Mouse (Mus musculus) neural tube, embryonic 11.5 days (tissue): ENCODE data around the gene Fam167b. TPM values are rescaled to one million over a fixed set of nuclear protein-coding genes. Genes with fewer than 3 reads are reported as not detected.

ENCODE experiments used
- ATAC-seq: fragments of 200-750 bp; cut with Nextera tagmentation; 2 replicates; pipeline ENCODE4 v1.8.0; 2017; ENCODE audit warnings: moderate number of reproducible peaks, mild to moderate bottlenecking, moderate TSS enrichment, moderate library complexity; ENCODE audit not compliant: insufficient read depth, low FRiP score, low TSS enrichment
- DNase-seq: peaks from one replicate; pipeline ENCODE4 v3.0.0-alpha.2; 2015; ENCODE audit warnings: low spot score
- H3K27ac ChIP-seq: fragments of 300-500 bp; sonication (generic); 2 replicates; pipeline ENCODE4 v1.5.1; 2014; ENCODE audit warnings: low read depth, mild to moderate bottlenecking, low read length
- H3K27me3 ChIP-seq: fragments of 300-500 bp; sonication (generic); 2 replicates; pipeline ENCODE4 v1.6.1; 2014; ENCODE audit warnings: mild to moderate bottlenecking, low read length, mixed read lengths; ENCODE audit not compliant: control insufficient read depth, insufficient read depth
- H3K36me3 ChIP-seq: fragments of 300-500 bp; sonication (generic); 2 replicates; pipeline ENCODE4 v1.6.1; 2014; ENCODE audit warnings: mild to moderate bottlenecking, low read length, moderate library complexity, mixed read lengths; ENCODE audit not compliant: control insufficient read depth, insufficient read depth
- H3K4me1 ChIP-seq: fragments of 300-500 bp; sonication (generic); 2 replicates; pipeline ENCODE4 v1.6.1; 2014; ENCODE audit warnings: low read length, mixed read lengths; ENCODE audit not compliant: control insufficient read depth, insufficient read depth
- H3K4me2 ChIP-seq: fragments of 300-500 bp; sonication (generic); 2 replicates; pipeline ENCODE4 v1.6.1; 2014; ENCODE audit warnings: low read depth, mild to moderate bottlenecking, moderate library complexity
- H3K4me3 ChIP-seq: fragments of 300-500 bp; sonication (generic); 2 replicates; pipeline ENCODE4 v1.5.1; 2014; ENCODE audit warnings: low read depth, low read length
- H3K9ac ChIP-seq: fragments of 300-500 bp; sonication (generic); 2 replicates; pipeline ENCODE4 v1.6.1; 2014; ENCODE audit warnings: mild to moderate bottlenecking, low read length
- H3K9me3 ChIP-seq: fragments of 300-500 bp; sonication (generic); 2 replicates; pipeline ENCODE4 v1.6.1; 2016; ENCODE audit warnings: low read length; ENCODE audit not compliant: control insufficient read depth
- whole genome bisulfite sequencing: fragments of 180-500 bp; shearing (Covaris S2); extraction: QIAGEN DNeasy Blood & Tissue Kit; methylation state at CpG from one replicate; pipeline ENCODE4 v1.1.7; 2014; 5-methylcytosine and 5-hydroxymethylcytosine counted together
- polyA plus RNA-seq: library from polyadenylated mRNA; unstranded; fragments of >200 nt; fragmentation: Nextera tagmentation; extraction: Ambion mirVana; gene quantifications from 2 replicates; pipeline ENCODE4 v1.2.1, GENCODE M21; 2014

The Fam167b gene
- polyA plus RNA-seq, 1 experiment from 2014 or later: 1.1 TPM

DNA sequence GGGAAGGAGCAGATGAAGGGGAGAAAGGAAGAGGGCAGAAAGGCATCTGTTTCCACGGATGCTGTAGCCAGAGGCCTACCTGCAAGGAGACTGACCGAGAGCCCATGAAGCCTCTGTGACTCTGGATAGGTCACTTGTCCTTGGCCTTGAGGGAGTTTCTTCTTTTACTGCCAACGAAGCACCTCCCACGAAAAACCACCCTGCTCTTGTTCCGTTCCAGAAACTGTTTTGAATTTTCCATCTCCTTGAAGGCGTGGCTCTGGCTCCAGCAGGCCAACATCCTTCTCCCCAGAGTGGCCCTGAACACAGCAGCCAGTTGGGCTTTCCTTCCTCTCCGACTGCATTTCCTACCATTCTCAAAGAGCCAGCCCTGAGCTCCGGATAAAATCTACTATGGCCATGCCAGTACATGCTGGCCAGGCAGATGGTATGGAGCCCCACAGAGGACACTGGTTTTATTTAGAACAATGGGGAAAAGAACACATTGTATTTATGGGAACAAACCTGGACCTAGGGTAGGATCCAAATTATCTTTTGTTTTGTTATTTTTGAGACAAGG lies 43.0 kb upstream of the Fam167b start:
- Histone ChIP-seq H3K4me1 (peaks cover 27% of the 10 kb centered on the region), H3K4me2 (no peak overlapping the region), H3K27ac (no peak overlapping the region), H3K36me3 (no peaks in the 10 kb centered on the region), H3K4me3 (no peak overlapping the region), H3K27me3 (no peaks in the 10 kb centered on the region), H3K9ac (no peak overlapping the region), H3K9me3 (no peaks in the 10 kb centered on the region)
- ATAC-seq: no peak
- WGBS: 86% methylated on average over 8 of the region's 8 CpGs
- DNase-seq: no peak

DNA sequence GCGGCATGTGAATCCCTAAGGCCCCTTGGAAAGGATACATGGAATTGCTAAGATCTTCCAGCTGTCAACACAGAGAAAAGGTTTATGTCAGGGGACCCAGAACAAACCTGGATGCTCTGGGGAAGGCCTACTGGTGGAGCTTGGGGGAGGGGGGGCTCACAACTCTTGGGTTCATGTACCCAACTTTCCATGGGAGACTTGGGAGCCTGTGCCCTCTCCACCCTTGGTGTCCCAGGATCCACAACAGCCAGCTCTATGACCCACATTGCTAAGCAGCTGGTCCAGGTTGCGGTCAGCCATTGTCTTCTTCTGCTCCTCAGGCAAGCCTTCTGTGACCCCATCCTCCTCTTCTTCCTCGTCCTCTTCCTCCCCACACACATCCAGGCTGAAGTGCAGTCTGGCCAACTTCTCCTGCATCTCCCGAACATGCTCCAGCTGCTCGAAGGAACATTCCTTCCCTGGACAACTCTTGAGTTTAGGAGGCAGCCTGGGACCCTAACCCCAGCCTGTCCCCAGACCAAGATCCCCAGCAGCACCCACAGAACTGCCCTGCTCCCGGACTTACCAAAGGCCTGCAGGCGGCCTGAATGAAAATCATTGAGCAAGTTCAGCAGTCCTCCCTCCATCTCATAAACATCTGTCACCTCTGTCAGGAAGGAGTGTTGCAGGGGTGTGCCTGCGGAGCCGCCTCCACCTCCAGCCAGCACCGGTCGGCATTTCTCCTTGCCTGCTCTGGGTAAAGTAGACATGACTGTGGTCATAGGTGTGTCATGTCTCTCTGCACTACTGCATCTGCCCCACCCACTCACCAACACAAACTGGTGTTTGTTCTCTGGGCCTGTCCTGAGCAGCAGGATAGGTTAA lies 42.3 kb upstream of the Fam167b start:
- WGBS: 88% methylated on average over 11 of the region's 11 CpGs
- Histone ChIP-seq H3K4me1 (peaks cover 26% of the 10 kb centered on the region), H3K36me3 (no peaks in the 10 kb centered on the region), H3K9me3 (no peaks in the 10 kb centered on the region), H3K27me3 (no peaks in the 10 kb centered on the region), H3K4me3 (no peak overlapping the region), H3K9ac (no peak overlapping the region), H3K4me2 (no peak overlapping the region), H3K27ac (no peak overlapping the region)
- no peak for ATAC-seq
- no peak for DNase-seq

DNA sequence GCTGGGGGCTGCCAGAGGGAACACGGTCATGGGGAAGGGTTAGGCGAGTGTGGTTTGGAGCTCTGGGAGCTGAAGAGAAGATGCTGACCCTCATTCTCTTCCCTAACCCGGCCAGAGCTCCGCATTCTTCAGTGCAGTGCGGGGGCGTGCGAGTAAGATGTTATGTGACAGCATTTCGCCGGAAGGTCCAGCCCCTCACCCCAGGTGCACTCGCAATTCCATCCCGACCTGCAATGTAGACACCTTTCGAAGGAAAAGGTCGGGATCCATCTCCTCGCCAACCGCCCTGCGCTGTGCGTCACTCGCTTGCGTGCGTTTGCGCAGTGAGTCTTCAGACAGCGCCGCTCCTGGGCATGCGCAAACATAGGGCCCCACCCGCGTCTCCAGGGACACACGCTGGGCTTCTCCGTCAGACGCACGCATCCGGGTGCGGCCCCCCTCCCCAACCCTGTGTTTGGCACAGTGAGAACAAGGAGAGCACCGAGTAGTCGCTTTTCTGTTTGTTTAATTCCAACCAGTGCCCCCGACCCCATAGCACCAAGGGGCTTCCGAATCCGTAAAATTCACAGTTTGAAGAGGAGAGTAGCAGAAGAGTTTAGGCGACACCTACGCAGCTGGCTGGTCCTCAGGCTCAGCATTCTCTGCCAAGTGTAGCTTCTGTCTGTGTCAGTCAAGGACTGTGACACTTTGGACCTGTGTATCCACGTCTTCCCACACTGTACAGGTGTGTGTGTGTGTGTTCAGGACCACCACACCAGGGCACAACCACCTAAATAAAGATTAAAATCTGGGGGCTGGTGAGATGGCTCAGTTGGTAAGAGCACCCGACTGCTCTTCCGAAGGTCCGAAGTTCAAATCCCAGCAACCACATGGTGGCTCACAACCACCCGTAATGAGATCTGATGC lies 40.7 kb upstream of the Fam167b start, which contains the start of gene Iqcc:
Gene Iqcc, minus strand, starts transcription at position 314 of the 906 bp plus-strand sequence.
- H3K9me3 ChIP-seq: no peaks in the 10 kb centered on the region
- WGBS: 5% methylated on average over 43 of the region's 44 CpGs

DNA sequence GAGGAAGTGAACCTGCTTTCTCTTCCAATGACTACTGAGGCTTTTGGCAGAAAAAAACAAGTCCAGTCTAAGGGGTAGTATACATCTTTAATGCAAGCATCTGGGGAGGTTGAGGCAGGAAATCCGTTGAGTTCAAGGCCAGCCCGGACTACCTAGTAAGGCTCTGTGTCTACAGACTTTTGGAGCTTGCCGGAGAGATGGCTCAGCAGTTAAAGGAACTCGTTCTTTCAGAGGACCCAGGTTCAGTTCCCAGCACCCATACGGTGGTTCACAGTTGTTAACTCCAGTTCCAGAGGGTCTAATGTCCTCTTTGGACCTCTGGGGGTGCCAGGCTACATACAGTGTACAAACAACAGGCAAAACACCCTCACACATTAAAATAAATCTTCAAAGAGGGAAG lies 39.7 kb upstream of the Fam167b start:
- Histone ChIP-seq H3K27me3 (no peaks in the 10 kb centered on the region), H3K9ac (peak overlapping the region; percentile 79)

More for the DNA sequence above, 40.7 kb upstream of the Fam167b start, which contains the start of gene Iqcc:
- ATAC-seq (peak; percentile 83), DNase-seq (peak; percentile 94)
- H3K27me3 ChIP-seq: no peaks in the 10 kb centered on the region
- H3K4me1 ChIP-seq: peaks cover 14% of the 10 kb centered on the region
- H3K4me3 ChIP-seq: peak within 1 kb of the TSS; percentile 59
- H3K27ac ChIP-seq: peak within 1 kb of the TSS; percentile 61; the same call in 1 of the 2 replicates
- H3K36me3 ChIP-seq: no peaks in the 10 kb centered on the region
- peak within 1 kb of the TSS; percentile 79 for H3K9ac ChIP-seq
- peak within 1 kb of the TSS; percentile 60 for H3K4me2 ChIP-seq

DNA sequence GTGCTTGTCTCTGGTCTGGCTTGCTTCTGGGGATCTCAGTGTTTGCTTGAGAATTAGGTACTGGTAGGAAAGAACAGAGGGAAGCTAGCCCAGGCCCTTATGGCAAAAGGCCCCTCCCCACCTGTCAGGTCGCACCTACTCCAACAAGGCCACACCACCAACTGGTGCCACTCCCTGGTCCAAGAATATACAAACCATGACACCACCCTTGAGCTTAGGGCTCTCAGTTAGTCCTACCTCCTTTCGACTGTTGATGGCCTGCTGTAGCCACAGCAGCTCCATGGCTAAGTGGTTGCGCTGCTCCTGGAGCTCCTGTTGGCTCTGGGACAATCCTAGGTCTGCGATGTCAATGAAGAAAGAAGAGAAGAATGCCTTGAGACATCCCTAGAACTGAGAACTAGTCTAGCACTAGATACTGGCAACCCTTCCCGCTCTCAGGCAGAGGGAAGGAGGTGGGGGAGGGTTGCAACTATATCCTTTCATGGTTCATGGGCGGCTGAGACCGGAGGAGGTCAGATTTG lies 38.8 kb upstream of the Fam167b start:
- H3K4me1 ChIP-seq: peaks cover 5% of the 10 kb centered on the region
- H3K4me2 ChIP-seq: no peak overlapping the region
- DNase-seq: no peak
- H3K9me3 ChIP-seq: no peaks in the 10 kb centered on the region
- H3K4me3 ChIP-seq: no peak overlapping the region
- H3K9ac ChIP-seq: no peak overlapping the region
- H3K36me3 ChIP-seq: no peaks in the 10 kb centered on the region
- WGBS: 92% methylated on average over 7 of the region's 7 CpGs
- ATAC-seq: no peak
- no peaks in the 10 kb centered on the region for H3K27me3 ChIP-seq
- H3K27ac ChIP-seq: no peak overlapping the region

More for the DNA sequence above, 39.7 kb upstream of the Fam167b start:
- Histone ChIP-seq H3K4me1 (peaks cover 12% of the 10 kb centered on the region), H3K27ac (no peak overlapping the region; the same call in 1 of the 2 replicates), H3K4me2 (peak overlapping the region; percentile 60), H3K36me3 (no peaks in the 10 kb centered on the region), H3K9me3 (no peaks in the 10 kb centered on the region), H3K4me3 (peak overlapping the region; percentile 59)
- no peak for ATAC-seq
- WGBS: 90% methylated on average over 5 of the region's 5 CpGs
- DNase-seq: no peak

DNA sequence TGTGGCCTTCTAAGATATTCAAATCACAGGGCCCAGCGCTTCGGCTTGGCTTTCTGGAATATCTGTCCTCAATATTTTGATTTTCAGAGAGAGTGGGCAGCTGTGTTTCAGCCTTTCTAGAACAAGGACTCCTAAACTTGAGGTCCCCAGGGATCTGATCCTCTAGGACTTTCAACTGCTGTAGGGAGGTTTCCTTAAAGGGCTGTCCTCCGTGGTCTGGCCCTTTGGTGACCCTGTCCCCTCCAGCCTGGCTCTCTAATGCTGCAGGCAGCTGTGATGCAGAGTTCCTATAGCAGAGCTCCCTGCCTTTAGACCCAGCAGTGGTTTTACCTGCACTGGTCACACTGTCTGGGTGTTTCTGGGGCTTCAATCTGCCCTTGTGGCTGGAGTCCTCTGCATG lies 38.3 kb upstream of the Fam167b start:
- Histone ChIP-seq H3K27me3 (no peaks in the 10 kb centered on the region), H3K36me3 (no peaks in the 10 kb centered on the region), H3K4me2 (no peak overlapping the region), H3K27ac (no peak overlapping the region), H3K9me3 (no peaks in the 10 kb centered on the region), H3K4me3 (no peak overlapping the region), H3K9ac (no peak overlapping the region), H3K4me1 (peaks cover 5% of the 10 kb centered on the region)
- 94% methylated on average over 3 of the region's 3 CpGs for WGBS
- ATAC-seq (no peak), DNase-seq (no peak)

DNA sequence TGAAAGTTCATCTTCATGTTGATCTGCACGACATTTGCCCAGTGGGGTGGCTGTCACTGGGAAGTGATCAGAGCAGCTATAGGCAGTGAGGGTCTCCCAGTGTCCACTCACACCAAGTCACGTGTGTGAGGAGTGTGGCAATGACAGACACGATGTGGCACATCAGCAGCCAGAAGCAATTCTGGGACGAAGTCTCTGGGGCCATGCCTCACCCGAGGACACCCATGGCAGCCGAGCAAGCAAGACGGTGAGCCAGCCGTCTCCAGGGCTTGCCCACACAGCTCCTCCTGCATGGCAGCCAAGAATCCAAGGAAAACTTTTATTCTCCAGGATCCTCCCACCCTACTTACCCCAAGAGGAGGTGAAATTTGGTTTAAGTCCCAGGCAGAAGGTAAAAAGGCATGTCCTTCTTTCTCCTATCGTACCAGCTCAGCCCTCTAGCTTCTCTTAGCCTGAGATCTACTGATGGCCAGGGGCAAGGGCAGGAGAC lies 37.5 kb upstream of the Fam167b start:
- H3K36me3 ChIP-seq: no peaks in the 10 kb centered on the region
- peaks cover 5% of the 10 kb centered on the region for H3K4me1 ChIP-seq
- no peak overlapping the region for H3K9ac ChIP-seq
- H3K27me3 ChIP-seq: no peaks in the 10 kb centered on the region
- WGBS: 90% methylated on average over 9 of the region's 9 CpGs
- no peak overlapping the region for H3K4me3 ChIP-seq
- H3K9me3 ChIP-seq: no peaks in the 10 kb centered on the region
- ATAC-seq (no peak), DNase-seq (no peak)
- no peak overlapping the region for H3K27ac ChIP-seq
- H3K4me2 ChIP-seq: no peak overlapping the region

DNA sequence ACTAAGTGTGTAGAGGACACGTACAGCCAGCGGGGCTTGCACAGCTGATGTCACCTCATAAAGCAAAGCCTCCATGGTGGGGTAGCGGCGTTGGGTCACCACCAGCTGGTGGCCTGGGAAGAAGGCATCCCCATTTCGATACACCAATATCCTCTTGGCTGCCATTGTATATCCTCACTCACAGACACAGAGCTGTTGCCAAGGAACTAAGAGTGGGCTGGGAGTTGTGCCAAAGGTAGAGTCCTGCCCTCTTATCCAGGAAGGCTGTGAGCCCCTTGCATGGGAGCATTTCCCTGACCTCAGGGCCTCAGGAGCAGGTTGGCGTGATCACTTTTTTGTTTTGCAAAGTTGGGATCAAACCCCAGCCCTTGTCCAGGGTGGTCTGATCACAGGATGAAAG lies 35.7 kb upstream of the Fam167b start, which contains the start of gene Dcdc2b:
Gene Dcdc2b, minus strand, starts transcription at position 165 of the 400 bp plus-strand sequence.
- Histone ChIP-seq H3K27ac (no peak within 1 kb of the TSS), H3K27me3 (no peaks in the 10 kb centered on the region), H3K4me3 (no peak within 1 kb of the TSS), H3K36me3 (no peaks in the 10 kb centered on the region), H3K9me3 (no peaks in the 10 kb centered on the region), H3K4me2 (no peak within 1 kb of the TSS), H3K4me1 (peaks cover 5% of the 10 kb centered on the region), H3K9ac (no peak within 1 kb of the TSS)
- DNase-seq (no peak), ATAC-seq (no peak)
- 86% methylated on average over 6 of the region's 6 CpGs for WGBS
